Mouse (Mus musculus) brain, embryonic 14.5 days (tissue): ENCODE data around the gene Ccni. TPM values are rescaled to one million over a fixed set of nuclear protein-coding genes. Genes with fewer than 3 reads are reported as not detected.

ENCODE experiments used
- DNase-seq: peaks from one replicate; pipeline ENCODE4 v3.0.0-alpha.2; 2011; ENCODE audit warnings: low read depth
- CTCF ChIP-seq: fragments of 200-500 bp; IDR thresholded peaks from 2 replicates; pipeline ENCODE4 v1.5.1; 2012; ENCODE audit warnings: inconsistent platforms, mild to moderate bottlenecking, moderate library complexity, borderline replicate concordance; ENCODE audit not compliant: insufficient read depth, insufficient read length; ENCODE audit errors: extremely low read depth
- POLR2A ChIP-seq: fragments of 200-500 bp; IDR thresholded peaks from 2 replicates; pipeline ENCODE4 v1.6.1; 2012; ENCODE audit warnings: mild to moderate bottlenecking, inconsistent platforms, borderline replicate concordance; ENCODE audit not compliant: poor library complexity, insufficient read depth, insufficient read length, severe bottlenecking; ENCODE audit errors: extremely low read depth
- polyA plus RNA-seq: library from polyadenylated mRNA; depleted of rRNA; stranded (reverse); fragments of >200 nt; gene quantifications from 2 replicates; pipeline ENCODE4 v1.2.3, GENCODE M21; 2012

Ccni gene
- polyA plus RNA-seq, 1 experiment: 187 TPM

- DNase-seq: no peak
- no peak for TF ChIP-seq CTCF
- no peak for TF ChIP-seq POLR2A
Measured at GRCm38 (mm10) chr5:93190428-93190827, 15.9 kb downstream of the Ccni start.

- DNase-seq: no peak
Measured at GRCm38 (mm10) chr5:93189607-93190006, 16.7 kb downstream of the Ccni start.

GRCm38 (mm10) chr5:93184548-93184947 is 21.7 kb downstream of the Ccni start:
- DNase-seq: no peak
- TF ChIP-seq POLR2A (no peak), CTCF (no peak)

More at GRCm38 (mm10) chr5:93189607-93190006, 16.7 kb downstream of the Ccni start:
- no peak for TF ChIP-seq POLR2A
- no peak for TF ChIP-seq CTCF

- no peak for TF ChIP-seq CTCF
- TF ChIP-seq POLR2A: no peak
- DNase-seq: no peak
Measured at GRCm38 (mm10) chr5:93183311-93183710, 23.0 kb downstream of the Ccni start.

- DNase-seq: peak; percentile 37
- TF ChIP-seq POLR2A: no peak
- TF ChIP-seq CTCF: peak; percentile 17; the same call in 1 of the 2 replicates
Measured at GRCm38 (mm10) chr5:93180252-93180651, 26.0 kb downstream of the Ccni start.

GRCm38 (mm10) chr5:93178616-93179015 is 27.7 kb downstream of the Ccni start:
- DNase-seq: no peak
- no peak for TF ChIP-seq POLR2A
- TF ChIP-seq CTCF: no peak

- TF ChIP-seq POLR2A (no peak), CTCF (no peak)
- DNase-seq: no peak
Measured at GRCm38 (mm10) chr5:93174675-93175074, 31.6 kb downstream of the Ccni start.

GRCm38 (mm10) chr5:93172536-93172935 is 33.8 kb downstream of the Ccni start:
- TF ChIP-seq POLR2A: no peak
- TF ChIP-seq CTCF: no peak

GRCm38 (mm10) chr5:93171420-93171819 is 34.9 kb downstream of the Ccni start:
- TF ChIP-seq POLR2A: no peak
- no peak for TF ChIP-seq CTCF
- DNase-seq: no peak

More at GRCm38 (mm10) chr5:93172536-93172935, 33.8 kb downstream of the Ccni start:
- no peak for DNase-seq

- TF ChIP-seq POLR2A: no peak
- no peak for TF ChIP-seq CTCF
- DNase-seq: no peak
Measured at GRCm38 (mm10) chr5:93168654-93169053, 37.6 kb downstream of the Ccni start.

GRCm38 (mm10) chr5:93167919-93168516 is 38.3 kb downstream of the Ccni start:
- TF ChIP-seq POLR2A: no peak
- TF ChIP-seq CTCF: no peak

GRCm38 (mm10) chr5:93163541-93163940 is 42.8 kb downstream of the Ccni start:
- TF ChIP-seq CTCF (peak; percentile 63; the same call in 1 of the 2 replicates), POLR2A (no peak)
- peak; percentile 66 for DNase-seq

More at GRCm38 (mm10) chr5:93167919-93168516, 38.3 kb downstream of the Ccni start:
- DNase-seq: no peak
